Mouse (Mus musculus) adrenal gland, postnatal 36 days (tissue): ENCODE measurements around the gene Dnah11. TPM values are rescaled to one million over a fixed set of nuclear protein-coding genes. Genes with fewer than 3 reads are reported as not detected.
"Not testable (repeated sequence)": the region's sequence is repeated elsewhere in the genome, so short reads cannot be mapped to it uniquely, and the experiment has no call there.

Experiments used
- DNase-seq, 2 experiments: peaks; one replicate each; pipeline ENCODE4 v3.0.0; 2021; ENCODE audit warnings: mixed read lengths in 1 of 2
- total RNA-seq, 2 experiments: library from RNA; stranded (reverse); gene quantifications; 2 replicates each; pipeline ENCODE4 v1.2.3; 2021

The Dnah11 gene
- total RNA-seq, 2 experiments from 2014 or later = 0.03 to 0.07 TPM

DNA sequence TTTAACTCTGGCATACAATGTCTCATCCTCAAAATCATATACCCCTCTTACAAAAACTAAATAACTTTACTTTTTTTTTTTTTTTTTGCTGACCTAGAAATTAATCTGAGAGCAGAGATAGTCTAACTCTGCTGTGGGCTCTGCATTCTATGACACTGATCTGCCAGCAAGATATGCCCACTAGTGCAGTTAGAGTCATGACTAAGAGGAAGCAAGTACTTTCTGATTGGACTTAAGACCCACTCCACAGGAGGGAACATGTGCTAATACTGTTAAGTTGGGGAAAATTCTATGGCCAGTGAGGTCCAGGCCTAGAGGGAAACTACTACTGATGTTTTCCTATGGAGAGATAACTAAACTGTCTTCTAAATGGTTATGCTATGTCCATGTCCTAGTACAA lies 225.1 kb downstream of the Dnah11 start:
- no peak for DNase-seq

DNA sequence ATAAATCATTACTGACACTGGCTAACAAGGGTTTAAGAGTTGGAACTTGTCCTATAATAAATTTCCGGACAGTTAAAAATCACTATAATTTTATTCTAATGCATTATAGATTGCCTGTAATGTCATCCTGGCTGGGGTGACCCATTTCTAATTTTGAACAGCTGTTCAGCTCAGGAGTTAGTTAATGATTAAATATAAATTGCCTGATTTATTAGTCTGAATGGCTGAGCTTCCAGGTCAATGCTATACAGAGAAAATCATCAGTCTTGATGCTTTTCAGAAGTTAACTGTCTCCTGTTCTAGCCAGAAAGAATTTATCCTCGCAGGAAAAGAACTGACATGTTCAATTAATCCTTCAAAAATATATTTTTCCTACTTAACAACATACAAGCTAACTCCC lies 236.1 kb downstream of the Dnah11 start:
- DNase-seq = no peak

GRCm38 (mm10) chr12:117959213-117959612 lies 239.6 kb downstream of the Dnah11 start:
- no peak for DNase-seq

- DNase-seq = no peak
Observed at GRCm38 (mm10) chr12:117946823-117947704, 251.8 kb downstream of the Dnah11 start.

DNA sequence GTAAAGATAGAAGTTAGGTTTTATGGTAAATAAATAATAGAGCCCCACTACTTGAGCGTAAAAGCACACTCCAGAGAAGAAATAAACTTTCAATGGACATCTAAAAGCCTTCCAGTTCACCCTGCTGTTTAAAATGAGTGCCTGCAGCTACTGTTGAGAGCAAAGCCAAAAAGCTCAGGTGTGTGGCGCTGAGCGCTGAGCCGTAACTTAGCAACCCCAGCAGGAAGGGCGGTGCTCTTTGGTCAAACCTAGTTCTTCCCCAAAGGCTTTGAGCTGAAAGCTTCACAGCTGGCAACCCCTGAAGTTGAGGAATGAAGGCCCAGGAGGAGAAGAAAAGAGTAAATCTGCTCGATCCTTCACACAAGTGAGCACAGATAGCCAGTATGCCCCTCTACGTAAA lies 256.9 kb downstream of the Dnah11 start:
- no peak for DNase-seq

DNA sequence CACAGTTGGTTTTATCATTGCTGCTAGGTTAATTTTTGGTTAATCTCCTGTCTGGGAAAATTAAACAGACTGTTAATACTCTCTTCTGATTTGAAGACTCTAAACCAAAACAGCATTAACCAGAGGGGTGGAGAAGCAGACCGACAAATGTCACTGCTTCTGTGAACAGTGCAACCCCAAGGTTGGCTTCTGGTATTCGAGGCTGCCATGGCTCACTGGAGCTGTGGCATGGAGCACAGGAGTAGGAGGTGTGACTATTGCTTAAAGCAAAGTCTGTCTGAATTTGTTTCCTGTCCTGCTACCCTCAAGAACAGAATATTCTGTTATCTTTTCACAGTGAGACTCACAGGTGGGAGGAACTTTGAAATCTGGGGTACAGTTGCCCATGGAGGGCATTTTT lies 260.6 kb downstream of the Dnah11 start:
- DNase-seq = no peak

DNA sequence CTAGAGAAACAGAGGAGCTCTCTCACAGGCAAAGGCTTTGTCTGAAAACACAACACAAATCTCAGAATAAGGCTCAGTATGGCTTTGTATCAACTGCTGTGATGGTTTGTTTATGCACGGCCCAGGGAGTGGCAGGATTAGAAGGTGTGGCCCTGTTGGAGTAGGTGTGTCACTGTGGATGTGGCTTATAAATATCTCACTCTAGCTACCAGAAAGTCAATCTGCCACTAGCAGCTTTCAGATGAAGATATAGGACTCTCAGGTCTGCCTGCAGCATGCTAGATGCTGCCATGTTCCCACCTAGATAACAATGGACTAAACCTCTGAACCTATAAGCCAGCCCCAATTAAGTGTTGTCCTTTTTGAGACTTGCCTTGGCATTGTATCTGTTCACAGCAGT lies 266.8 kb downstream of the Dnah11 start:
- no peak for DNase-seq

- DNase-seq = no peak
Observed at GRCm38 (mm10) chr12:117929768-117930167, 269.1 kb downstream of the Dnah11 start.

- no peak for DNase-seq
Observed at GRCm38 (mm10) chr12:117915826-117916588, 282.8 kb downstream of the Dnah11 start.

- DNase-seq = no peak
Observed at GRCm38 (mm10) chr12:117914613-117915245, 284.1 kb downstream of the Dnah11 start.

DNA sequence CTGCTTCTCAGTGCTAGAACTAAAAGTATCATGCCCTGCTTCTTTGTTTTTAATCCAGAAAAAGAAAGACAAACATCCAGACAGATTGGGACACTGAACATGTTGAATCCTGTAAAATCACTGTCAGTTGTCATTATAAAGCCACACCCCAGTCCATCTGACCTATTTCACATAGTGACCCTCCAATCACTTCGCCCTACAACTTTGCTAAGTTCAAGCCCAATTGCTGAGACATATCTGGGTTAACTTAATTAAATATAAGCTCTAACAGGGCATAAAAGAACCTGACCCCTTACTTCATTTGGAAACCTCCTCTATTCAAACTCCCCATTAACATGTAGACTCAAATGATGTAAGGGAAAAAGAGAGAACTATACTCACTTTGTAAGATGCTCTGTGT lies 287.4 kb downstream of the Dnah11 start:
- no peak for DNase-seq

DNA sequence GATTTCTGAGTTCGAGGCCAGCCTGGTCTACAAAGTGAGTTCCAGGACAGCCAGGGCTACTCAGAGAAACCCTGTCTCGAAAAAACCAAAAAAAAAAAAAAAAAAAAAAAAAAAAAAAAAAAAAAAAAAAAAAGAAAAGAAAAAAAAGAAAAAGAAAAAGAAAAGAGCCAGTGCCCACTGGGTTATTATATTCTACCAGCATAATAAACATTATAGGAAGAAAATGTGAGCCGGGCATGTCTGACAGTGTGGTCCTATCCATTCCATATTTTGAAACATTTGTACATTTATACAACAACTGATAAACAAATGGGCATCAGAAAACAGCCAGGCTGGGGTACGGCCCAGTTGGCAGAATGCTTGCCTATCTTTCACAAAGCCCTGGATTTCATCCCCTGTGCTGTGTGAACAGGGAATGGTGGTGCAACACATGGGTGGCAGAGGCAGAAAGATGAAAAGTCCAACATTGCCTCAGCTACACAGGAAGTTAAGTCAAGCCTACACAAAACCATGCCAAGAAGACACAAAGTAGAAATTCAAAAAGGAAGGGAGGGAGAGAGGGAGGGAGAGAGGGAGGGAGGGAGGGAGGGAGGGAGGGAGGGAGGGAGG lies 293.5 kb downstream of the Dnah11 start:
- DNase-seq = not testable (repeated sequence)

GRCm38 (mm10) chr12:117903671-117904070 lies 295.2 kb downstream of the Dnah11 start:
- DNase-seq = no peak

GRCm38 (mm10) chr12:117901352-117901751 lies 297.5 kb downstream of the Dnah11 start:
- not testable (repeated sequence) for DNase-seq

GRCm38 (mm10) chr12:117900798-117901197 lies 298.0 kb downstream of the Dnah11 start:
- DNase-seq = not testable (repeated sequence)

DNA sequence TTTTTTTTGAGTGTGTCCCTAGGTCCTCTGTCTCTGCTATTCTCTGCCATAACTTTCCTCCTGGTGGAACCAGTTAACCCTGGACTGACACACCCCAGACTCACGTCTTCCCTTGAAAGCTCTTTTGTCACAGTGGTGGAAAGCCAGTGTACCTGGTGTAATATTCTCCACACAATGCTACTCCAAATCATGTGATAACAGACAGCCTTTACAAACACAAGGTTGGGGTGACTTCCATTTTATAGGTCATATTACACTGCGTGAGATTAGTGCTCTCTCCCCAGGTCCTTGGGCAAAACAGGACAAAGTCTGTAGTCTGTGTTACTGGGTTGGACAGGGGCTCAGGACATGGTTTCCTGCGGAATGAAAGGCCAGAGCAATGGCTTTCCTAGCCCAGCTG lies 311.4 kb downstream of the Dnah11 start:
- no peak for DNase-seq

- DNase-seq = no peak
Observed at GRCm38 (mm10) chr12:117884627-117885026, 314.2 kb downstream of the Dnah11 start.

DNA sequence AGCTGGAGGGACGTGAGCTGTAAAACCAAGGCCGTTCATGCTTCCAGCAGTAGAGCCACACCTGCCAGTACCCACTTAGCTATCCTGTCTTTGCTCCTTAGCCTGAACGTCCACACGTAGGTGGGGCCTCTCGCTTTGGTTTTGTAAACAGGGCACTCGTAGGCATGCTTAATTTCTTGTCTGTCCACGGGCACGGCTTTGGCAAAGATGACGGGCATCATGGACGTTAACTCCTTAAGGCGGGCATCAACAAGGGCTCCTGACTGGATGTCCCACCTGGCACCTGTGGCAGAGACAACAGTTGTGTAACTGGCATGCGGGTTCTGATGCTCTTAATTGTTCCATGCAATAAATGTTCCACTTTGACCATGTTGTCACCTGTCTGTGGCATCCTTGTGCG lies 320.5 kb downstream of the Dnah11 start:
- DNase-seq = no peak

DNA sequence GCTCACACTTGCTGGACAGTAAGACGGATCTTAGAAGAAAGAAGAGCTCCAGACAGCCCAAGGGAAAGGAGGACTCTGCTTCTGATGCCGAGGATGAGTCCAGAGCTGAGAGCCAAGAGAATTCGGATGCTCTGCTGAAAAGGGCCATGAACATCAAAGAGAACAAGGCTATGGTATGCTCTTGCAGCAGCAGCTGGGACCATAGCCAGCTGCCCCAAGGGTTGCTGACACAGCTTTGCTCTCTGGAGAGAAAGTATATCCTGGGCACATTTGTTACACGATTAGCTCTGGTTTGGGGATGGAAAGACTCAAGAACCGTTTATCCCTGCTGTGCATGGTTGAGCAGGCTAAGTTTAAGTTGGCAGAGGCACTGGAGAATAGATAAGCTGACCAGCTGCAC lies 326.6 kb downstream of the Dnah11 start:
- peak in 1 of 2 experiments; percentile 5 for DNase-seq

DNA sequence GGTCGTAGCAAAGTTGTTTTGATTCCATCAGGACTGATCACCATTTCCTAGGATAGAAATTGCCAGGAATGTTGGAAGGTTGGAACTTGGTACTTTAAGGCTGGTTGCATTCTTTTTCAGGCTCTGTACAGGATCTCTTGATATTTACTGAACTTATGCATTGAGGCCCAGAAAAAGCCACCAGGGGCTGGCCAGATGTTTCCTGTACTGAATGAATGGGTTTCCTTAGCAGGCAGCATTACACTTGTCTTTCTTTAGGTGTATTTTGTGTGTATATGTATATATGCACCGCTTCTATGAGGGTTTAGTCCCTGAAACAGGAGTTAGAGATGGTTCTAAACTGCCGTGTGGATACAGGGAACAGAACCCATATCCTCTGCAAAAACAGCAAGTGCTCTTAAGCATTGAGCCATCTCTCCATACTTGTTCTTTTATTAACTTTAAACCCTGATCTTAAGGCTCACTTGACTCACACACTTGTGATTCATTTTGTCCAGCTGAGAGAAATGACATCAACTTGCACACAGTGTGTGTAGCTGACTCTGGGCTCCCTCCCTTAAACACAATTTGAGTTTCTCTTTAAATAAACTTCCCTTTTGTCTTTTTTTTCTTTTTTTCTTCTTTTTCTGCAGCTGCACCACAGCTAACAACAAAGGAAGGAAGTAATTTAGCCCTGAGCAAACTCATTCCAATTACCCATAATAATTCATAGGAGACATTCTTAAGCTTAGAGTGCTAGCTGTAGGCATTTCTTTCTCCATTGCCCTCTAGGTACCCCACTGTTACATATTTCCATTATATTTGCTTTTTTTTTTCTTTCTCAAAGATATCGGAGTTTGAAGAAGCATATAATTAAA lies 330.9 kb downstream of the Dnah11 start:
- DNase-seq = no peak

- DNase-seq = no peak
Observed at GRCm38 (mm10) chr12:117862655-117863054, 336.2 kb downstream of the Dnah11 start.
